Mouse (Mus musculus) liver, postnatal 0 days (tissue): ENCODE results near the gene Wdr70. TPM values are rescaled to one million over a fixed set of nuclear protein-coding genes. Genes with fewer than 3 reads are reported as not detected.
"Not testable (repeated sequence)": the region's sequence is repeated elsewhere in the genome, so short reads cannot be mapped to it uniquely, and the experiment has no call there.

Experiments used
- ATAC-seq: fragments of 200-750 bp; cut with Nextera tagmentation; 2 replicates; pipeline ENCODE4 v1.8.0; 2017; ENCODE audit warnings: mild to moderate bottlenecking, moderate library complexity
- DNase-seq: peaks from one replicate; pipeline ENCODE4 v3.0.0-alpha.2; 2016
- H3K27ac ChIP-seq: fragments of 300-500 bp; sonication (generic); 2 replicates; pipeline ENCODE4 v1.5.1; 2014; ENCODE audit warnings: antibody characterized with exemption, moderate library complexity, mild to moderate bottlenecking, low read depth
- H3K27me3 ChIP-seq: fragments of 300-500 bp; sonication (generic); 2 replicates; pipeline ENCODE4 v1.6.1; 2014; ENCODE audit warnings: low read length, control low read depth, mixed read lengths; ENCODE audit not compliant: insufficient read depth
- H3K36me3 ChIP-seq: fragments of 300-500 bp; sonication (generic); replicated peaks from 2 replicates; pipeline ENCODE4 v1.6.1; 2014; ENCODE audit warnings: mild to moderate bottlenecking, control low read depth, low read length, moderate library complexity, mixed read lengths; ENCODE audit not compliant: insufficient read depth
- H3K4me1 ChIP-seq: fragments of 300-500 bp; sonication (generic); 2 replicates; pipeline ENCODE4 v1.6.1; 2014; ENCODE audit warnings: antibody characterized with exemption, mild to moderate bottlenecking, control low read depth; ENCODE audit not compliant: insufficient read depth
- H3K4me2 ChIP-seq: fragments of 300-500 bp; sonication (generic); 2 replicates; pipeline ENCODE4 v1.6.1; 2014; ENCODE audit warnings: low read depth, mild to moderate bottlenecking, low read length, moderate library complexity, mixed read lengths
- H3K4me3 ChIP-seq: fragments of 300-500 bp; sonication (generic); 2 replicates; pipeline ENCODE4 v1.5.1; 2014; ENCODE audit warnings: low read depth, low read length
- H3K9ac ChIP-seq: fragments of 300-500 bp; sonication (generic); replicated peaks from 2 replicates; pipeline ENCODE4 v1.6.1; 2014; ENCODE audit warnings: mild to moderate bottlenecking, moderate library complexity
- H3K9me3 ChIP-seq: fragments of 300-500 bp; sonication (generic); 2 replicates; pipeline ENCODE4 v1.6.1; 2016; ENCODE audit warnings: mild to moderate bottlenecking, control low read depth, low read length, mixed read lengths
- CTCF ChIP-seq: sonication (generic); IDR thresholded peaks from 2 replicates; pipeline ENCODE4 v1.5.1; 2016; ENCODE audit warnings: antibody characterized with exemption, low read depth
- EP300 ChIP-seq: IDR thresholded peaks from 2 replicates; pipeline ENCODE4 v1.6.1; 2016; ENCODE audit warnings: antibody characterized with exemption, low read depth, mild to moderate bottlenecking
- WGBS: fragments of 180-500 bp; shearing (Covaris S2); extraction: QIAGEN DNeasy Blood & Tissue Kit; methylation state at CpG from one replicate; pipeline ENCODE4 v1.1.7; 2014; ENCODE audit not compliant: insufficient replicate concordance; 5-methylcytosine and 5-hydroxymethylcytosine counted together
- polyA plus RNA-seq: library from polyadenylated mRNA; unstranded; fragments of >200 nt; fragmentation: Nextera tagmentation; extraction: Ambion mirVana; gene quantifications from 2 replicates; pipeline ENCODE4 v1.2.1, GENCODE M21; 2015

Wdr70 gene
- polyA plus RNA-seq, 1 experiment from 2014 or later, result 15.5 TPM

GRCm38 (mm10) chr15:8088715-8089114 lies 10.3 kb downstream of the Wdr70 start:
- peaks cover 8% of the 10 kb centered on the region; the same call in 1 of the 2 replicates for H3K36me3 ChIP-seq

GRCm38 (mm10) chr15:8087293-8087692 lies 11.7 kb downstream of the Wdr70 start:
- peaks cover 8% of the 10 kb centered on the region; the same call in 1 of the 2 replicates for H3K36me3 ChIP-seq
- no peaks in the 10 kb centered on the region for H3K27me3 ChIP-seq
- H3K4me2 ChIP-seq, result no peak overlapping the region
- DNase-seq (no peak), ATAC-seq (no peak)
- no peak overlapping the region for H3K9ac ChIP-seq
- no peak overlapping the region for H3K4me3 ChIP-seq
- no peaks in the 10 kb centered on the region for H3K4me1 ChIP-seq
- TF ChIP-seq EP300 (no peak), CTCF (no peak)
- WGBS, result 90% methylated on average over 4 of the region's 4 CpGs
- no peak overlapping the region for H3K27ac ChIP-seq
- no peaks in the 10 kb centered on the region for H3K9me3 ChIP-seq

More at GRCm38 (mm10) chr15:8088715-8089114, 10.3 kb downstream of the Wdr70 start:
- Histone ChIP-seq H3K27me3 (no peaks in the 10 kb centered on the region), H3K4me3 (no peak overlapping the region), H3K9me3 (no peaks in the 10 kb centered on the region), H3K9ac (no peak overlapping the region), H3K4me2 (no peak overlapping the region), H3K27ac (no peak overlapping the region), H3K4me1 (no peaks in the 10 kb centered on the region)
- 74% methylated on average over 3 of the region's 3 CpGs for WGBS
- TF ChIP-seq CTCF, result no peak
- no peak for TF ChIP-seq EP300
- DNase-seq (no peak), ATAC-seq (peak; percentile 82)

- no peak overlapping the region for H3K4me3 ChIP-seq
- DNase-seq, result no peak
- H3K27ac ChIP-seq, result no peak overlapping the region
- no peak overlapping the region for H3K4me2 ChIP-seq
- H3K36me3 ChIP-seq, result peaks cover 20% of the 10 kb centered on the region
- no peaks in the 10 kb centered on the region for H3K27me3 ChIP-seq
- no peak overlapping the region for H3K9ac ChIP-seq
- H3K4me1 ChIP-seq, result no peaks in the 10 kb centered on the region
- no peak for TF ChIP-seq CTCF
- TF ChIP-seq EP300, result no peak
- WGBS, result 89% methylated on average over 8 of the region's 8 CpGs
- no peak for ATAC-seq
- no peaks in the 10 kb centered on the region for H3K9me3 ChIP-seq
Measured at GRCm38 (mm10) chr15:8082139-8082538, 16.9 kb downstream of the Wdr70 start.

GRCm38 (mm10) chr15:8073159-8073558 lies 25.9 kb downstream of the Wdr70 start:
- not testable (repeated sequence) for H3K4me3 ChIP-seq, DNase-seq, H3K9me3 ChIP-seq, H3K27me3 ChIP-seq, H3K27ac ChIP-seq, ATAC-seq, H3K4me2 ChIP-seq, H3K4me1 ChIP-seq, H3K9ac ChIP-seq
- 88% methylated on average over 3 of the region's 3 CpGs for WGBS
- H3K36me3 ChIP-seq, result peaks cover 12% of the 10 kb centered on the region

- Histone ChIP-seq H3K27me3 (no peaks in the 10 kb centered on the region), H3K36me3 (peaks cover 6% of the 10 kb centered on the region; the same call in 1 of the 2 replicates), H3K27ac (no peak overlapping the region), H3K4me3 (no peak overlapping the region), H3K9me3 (no peaks in the 10 kb centered on the region), H3K4me1 (no peaks in the 10 kb centered on the region), H3K4me2 (no peak overlapping the region), H3K9ac (no peak overlapping the region)
- TF ChIP-seq CTCF (peak; percentile 8; the same call in 1 of the 2 replicates), EP300 (no peak)
- no peak for ATAC-seq
- DNase-seq, result no peak
- 72% methylated on average over 6 of the region's 6 CpGs for WGBS
Measured at GRCm38 (mm10) chr15:8065221-8065620, 33.8 kb downstream of the Wdr70 start.

- H3K27ac ChIP-seq, result no peak overlapping the region
- no peak for ATAC-seq
- H3K9me3 ChIP-seq, result no peaks in the 10 kb centered on the region
- no peaks in the 10 kb centered on the region for H3K27me3 ChIP-seq
- 0 out of 2 replicates have a peak, but pooled peaks cover 5% of the 10 kb centered on the region for H3K36me3 ChIP-seq
- no peak overlapping the region for H3K4me3 ChIP-seq
- TF ChIP-seq EP300 (no peak), CTCF (no peak)
- DNase-seq, result no peak
- WGBS, result 65% methylated on average over 3 of the region's 3 CpGs
- no peaks in the 10 kb centered on the region for H3K4me1 ChIP-seq
- H3K4me2 ChIP-seq, result no peak overlapping the region
- H3K9ac ChIP-seq, result no peak overlapping the region
Measured at GRCm38 (mm10) chr15:8051177-8051576, 47.8 kb downstream of the Wdr70 start.

GRCm38 (mm10) chr15:8039834-8040233 lies 59.2 kb downstream of the Wdr70 start:
- H3K4me3 ChIP-seq, result no peak overlapping the region
- no peak overlapping the region for H3K9ac ChIP-seq
- peaks cover 4% of the 10 kb centered on the region; the same call in 1 of the 2 replicates for H3K36me3 ChIP-seq
- ATAC-seq, result no peak
- H3K4me2 ChIP-seq, result no peak overlapping the region
- no peak overlapping the region for H3K27ac ChIP-seq
- no peak for DNase-seq
- H3K27me3 ChIP-seq, result no peaks in the 10 kb centered on the region
- 63% methylated on average over 4 of the region's 4 CpGs for WGBS
- H3K9me3 ChIP-seq, result no peaks in the 10 kb centered on the region
- no peak for TF ChIP-seq EP300
- no peak for TF ChIP-seq CTCF
- no peaks in the 10 kb centered on the region for H3K4me1 ChIP-seq
